Mouse (Mus musculus): ENCODE results near the gene Ankmy2.
A peak's percentile ranks its signal among the peaks of the same experiment; 100 is the strongest.

The Ankmy2 gene

GRCm38 (mm10) chr12:36156637-36157303, at the start of gene Ankmy2:
Gene Ankmy2 (plus strand): TSS chr12:36157114.
- peak; percentile 95 for DNase-seq (ENCODE audit: low spot score)

- no peak for DNase-seq (ENCODE audit: low spot score)
Observed at GRCm38 (mm10) chr12:36108442-36108841, 48.5 kb upstream of the Ankmy2 start.

- DNase-seq (ENCODE audit: low spot score), result no peak
Observed at GRCm38 (mm10) chr12:36110457-36110856, 46.5 kb upstream of the Ankmy2 start.

- DNase-seq (ENCODE audit: low spot score), result no peak
Observed at GRCm38 (mm10) chr12:36111110-36111509, 45.8 kb upstream of the Ankmy2 start.

GRCm38 (mm10) chr12:36112081-36112480, 44.8 kb upstream of the Ankmy2 start:
- no peak for DNase-seq (ENCODE audit: low spot score)

- DNase-seq (ENCODE audit: low spot score), result no peak
Observed at GRCm38 (mm10) chr12:36117161-36117560, 39.8 kb upstream of the Ankmy2 start.

GRCm38 (mm10) chr12:36119244-36119643, 37.7 kb upstream of the Ankmy2 start:
- DNase-seq (ENCODE audit: low spot score), result no peak

GRCm38 (mm10) chr12:36126049-36126448, 30.9 kb upstream of the Ankmy2 start:
- no peak for DNase-seq (ENCODE audit: low spot score)

- DNase-seq (ENCODE audit: low spot score), result no peak
Observed at GRCm38 (mm10) chr12:36129826-36130225, 27.1 kb upstream of the Ankmy2 start.

- DNase-seq (ENCODE audit: low spot score), result no peak
Observed at GRCm38 (mm10) chr12:36132254-36132653, 24.7 kb upstream of the Ankmy2 start.

GRCm38 (mm10) chr12:36132668-36133067, 24.2 kb upstream of the Ankmy2 start:
- no peak for DNase-seq (ENCODE audit: low spot score)

- DNase-seq (ENCODE audit: low spot score), result no peak
Observed at GRCm38 (mm10) chr12:36133547-36133946, 23.4 kb upstream of the Ankmy2 start.

GRCm38 (mm10) chr12:36134111-36134510, 22.8 kb upstream of the Ankmy2 start:
- no peak for DNase-seq (ENCODE audit: low spot score)

GRCm38 (mm10) chr12:36135409-36135808, 21.5 kb upstream of the Ankmy2 start:
- DNase-seq (ENCODE audit: low spot score), result no peak

GRCm38 (mm10) chr12:36136285-36136684, 20.6 kb upstream of the Ankmy2 start:
- DNase-seq (ENCODE audit: low spot score), result no peak

GRCm38 (mm10) chr12:36137192-36137591, 19.7 kb upstream of the Ankmy2 start:
- no peak for DNase-seq (ENCODE audit: low spot score)

- DNase-seq (ENCODE audit: low spot score), result no peak
Observed at GRCm38 (mm10) chr12:36140401-36140800, 16.5 kb upstream of the Ankmy2 start.

- no peak for DNase-seq (ENCODE audit: low spot score)
Observed at GRCm38 (mm10) chr12:36146230-36147011, 10.5 kb upstream of the Ankmy2 start.

GRCm38 (mm10) chr12:36150265-36150664, 6.6 kb upstream of the Ankmy2 start:
- DNase-seq (ENCODE audit: low spot score), result no peak

GRCm38 (mm10) chr12:36150737-36151136, 6.2 kb upstream of the Ankmy2 start:
- no peak for DNase-seq (ENCODE audit: low spot score)

GRCm38 (mm10) chr12:36155141-36155641, 1.7 kb upstream of the Ankmy2 start:
- peak; percentile 50 for DNase-seq (ENCODE audit: low spot score)

- no peak for DNase-seq (ENCODE audit: low spot score)
Observed at GRCm38 (mm10) chr12:36156101-36156636, 745 bp upstream of the Ankmy2 start.

GRCm38 (mm10) chr12:36157304-36157637, 357 bp downstream of the Ankmy2 start:
- DNase-seq (ENCODE audit: low spot score), result no peak
